Mouse (Mus musculus) CH12.LX (cell line): Measurements from ENCODE around the gene Kat14. TPM values are rescaled to one million over a fixed set of nuclear protein-coding genes. Genes with fewer than 3 reads are reported as not detected.

ENCODE experiments used
- DNase-seq: peaks from one replicate; pipeline ENCODE4 v3.0.0-alpha.2; 2013; ENCODE audit errors: extremely low read depth
- H3K27ac ChIP-seq: 2 replicates; pipeline ENCODE4 v1.5.1; 2012; ENCODE audit warnings: low read depth, mild to moderate bottlenecking, control low read depth, moderate library complexity; ENCODE audit not compliant: insufficient read depth
- H3K27me3 ChIP-seq: replicated peaks from 2 replicates; pipeline ENCODE3; 2012; ENCODE audit warnings: inconsistent platforms
- H3K36me3 ChIP-seq, 2 experiments: replicated peaks in 1 of 2; 2 replicates each; pipeline versions ENCODE3 to v1.6.1; 2012; ENCODE audit warnings: inconsistent platforms in 1 of 2, low read length in 1 of 2, mild to moderate bottlenecking in 1 of 2, mixed read lengths in 1 of 2, moderate library complexity in 1 of 2; ENCODE audit not compliant: control insufficient read depth in 1 of 2, insufficient read depth in 1 of 2
- H3K4me1 ChIP-seq, 2 experiments: 2 replicates each; pipeline ENCODE4 v1.6.1; 2012; ENCODE audit warnings: inconsistent platforms in 1 of 2, moderate library complexity in 1 of 2; ENCODE audit not compliant: insufficient read depth in 2 of 2, control insufficient read depth in 1 of 2
- H3K4me2 ChIP-seq: 2 replicates; pipeline ENCODE4 v1.6.1; 2012; ENCODE audit warnings: low read depth, mild to moderate bottlenecking, control low read depth; ENCODE audit not compliant: poor library complexity, insufficient read depth, severe bottlenecking
- H3K4me3 ChIP-seq, 3 experiments: fragments of 150-350 bp in 1 of 3; sonication (generic) in 1 of 3; replicated peaks in 1 of 3; 2 replicates each; pipeline versions ENCODE3 to v1.5.1; 2011 to 2012; ENCODE audit warnings: low read depth in 2 of 3, low read length in 2 of 3, mild to moderate bottlenecking in 2 of 3, moderate library complexity in 2 of 3, control low read depth in 1 of 3, improper control_type of control experiment in 1 of 3, inconsistent platforms in 1 of 3, mixed read lengths in 1 of 3; ENCODE audit not compliant: poor library complexity in 1 of 3
- H3K79me2 ChIP-seq: replicated peaks from 2 replicates; pipeline ENCODE4 v1.6.1; 2012; ENCODE audit warnings: mild to moderate bottlenecking, moderate library complexity; ENCODE audit not compliant: control insufficient read depth, poor library complexity, insufficient read depth, severe bottlenecking; ENCODE audit errors: extremely low read depth
- H3K9ac ChIP-seq: 2 replicates; pipeline ENCODE4 v1.6.1; 2012; ENCODE audit warnings: low read depth, mild to moderate bottlenecking, control low read depth, moderate library complexity; ENCODE audit not compliant: insufficient read depth
- H3K9me3 ChIP-seq: replicated peaks from 2 replicates; pipeline ENCODE3; 2012; ENCODE audit warnings: low read length, inconsistent platforms, mixed read lengths
- CHD1 ChIP-seq: IDR thresholded peaks from 2 replicates; pipeline ENCODE4 v1.6.1; 2012; ENCODE audit warnings: low read depth, low read length, improper control_type of control experiment, inconsistent platforms
- CHD2 ChIP-seq: IDR thresholded peaks from 2 replicates; pipeline ENCODE4 v1.6.1; 2011; ENCODE audit warnings: low read length, improper control_type of control experiment
- E2F4 ChIP-seq: IDR thresholded peaks from 2 replicates; pipeline ENCODE4 v1.6.1; 2011; ENCODE audit warnings: low read depth, low read length, improper control_type of control experiment; ENCODE audit not compliant: insufficient replicate concordance
- EP300 ChIP-seq: IDR thresholded peaks from 2 replicates; pipeline ENCODE4 v1.6.1; 2011; ENCODE audit warnings: low read length, improper control_type of control experiment
- GABPA ChIP-seq: IDR thresholded peaks from 2 replicates; pipeline ENCODE4 v1.6.1; 2012; ENCODE audit warnings: low read depth, low read length, improper control_type of control experiment, inconsistent platforms; ENCODE audit not compliant: insufficient replicate concordance
- JUN ChIP-seq: IDR thresholded peaks from 2 replicates; pipeline ENCODE4 v1.6.1; 2011; ENCODE audit warnings: low read depth, mild to moderate bottlenecking, low read length, improper control_type of control experiment, moderate library complexity; ENCODE audit not compliant: insufficient read depth
- JUND ChIP-seq: conservative IDR thresholded peaks from 2 replicates; pipeline ENCODE4 v1.6.1; 2011; ENCODE audit warnings: low read depth, low read length, improper control_type of control experiment
- MAFK ChIP-seq: IDR thresholded peaks from 2 replicates; pipeline ENCODE4 v1.6.1; 2011; ENCODE audit warnings: low read length, improper control_type of control experiment; ENCODE audit not compliant: insufficient replicate concordance
- MAX ChIP-seq: IDR thresholded peaks from 2 replicates; pipeline ENCODE4 v1.6.1; 2011; ENCODE audit warnings: low read length, improper control_type of control experiment
- MEF2A ChIP-seq: IDR thresholded peaks from 2 replicates; pipeline ENCODE4 v1.6.1; 2014; ENCODE audit warnings: low read depth, mild to moderate bottlenecking, inconsistent platforms, low read length, improper control_type of control experiment, borderline replicate concordance
- MXI1 ChIP-seq: IDR thresholded peaks from 2 replicates; pipeline ENCODE4 v1.6.1; 2011; ENCODE audit warnings: mild to moderate bottlenecking, low read depth, low read length, improper control_type of control experiment
- RAD21 ChIP-seq: IDR thresholded peaks from 2 replicates; pipeline ENCODE4 v1.6.1; 2011; ENCODE audit warnings: low read depth, mild to moderate bottlenecking, low read length, improper control_type of control experiment, moderate library complexity
- SIN3A ChIP-seq: IDR thresholded peaks from 2 replicates; pipeline ENCODE4 v1.6.1; 2012; ENCODE audit warnings: low read length, improper control_type of control experiment, inconsistent platforms
- TBP ChIP-seq: conservative IDR thresholded peaks from 2 replicates; pipeline ENCODE4 v1.6.1; 2011; ENCODE audit warnings: low read depth, low read length, improper control_type of control experiment
- TCF12 ChIP-seq: IDR thresholded peaks from 2 replicates; pipeline ENCODE4 v1.6.1; 2014; ENCODE audit warnings: low read depth, mild to moderate bottlenecking, inconsistent platforms, low read length, improper control_type of control experiment
- UBTF ChIP-seq: IDR thresholded peaks from 2 replicates; pipeline ENCODE4 v1.6.1; 2012; ENCODE audit warnings: low read depth, mild to moderate bottlenecking, inconsistent platforms, low read length, improper control_type of control experiment, moderate library complexity
- USF1 ChIP-seq: IDR thresholded peaks from 2 replicates; pipeline ENCODE4 v1.6.1; 2014; ENCODE audit warnings: low read depth, mild to moderate bottlenecking, inconsistent platforms, low read length, improper control_type of control experiment
- ZKSCAN1 ChIP-seq: IDR thresholded peaks from 2 replicates; pipeline ENCODE4 v1.6.1; 2012; ENCODE audit warnings: low read depth, inconsistent platforms, low read length, improper control_type of control experiment, borderline replicate concordance
- ZMIZ1 ChIP-seq: IDR thresholded peaks from 2 replicates; pipeline ENCODE4 v1.6.1; 2012; ENCODE audit warnings: low read depth, mild to moderate bottlenecking, inconsistent platforms, low read length, improper control_type of control experiment
- ZNF384 ChIP-seq: IDR thresholded peaks from 2 replicates; pipeline ENCODE4 v1.6.1; 2012; ENCODE audit warnings: low read depth, low read length, improper control_type of control experiment, inconsistent platforms
- dilution Hi-C: fragments of 300-500 bp; cut with MboI; formaldehyde crosslinking; loops from 2 replicates; pipeline ENCODE4 v1.14.3; 2020; ENCODE audit warnings: low sequenced_read_pairs; ENCODE audit not compliant: extremely low pct_unique_long_range_greater_than_20kb, extremely low pct_ligation_motif_present
- in situ Hi-C: fragments of 300-500 bp; cut with MboI; formaldehyde crosslinking; loops from 3 replicates; pipeline ENCODE4 v1.14.3; 2019; ENCODE audit warnings: low sequenced_read_pairs, low pct_ligation_motif_present, low pct_unique_long_range_greater_than_20kb, mixed read lengths
- polyA plus RNA-seq: library from polyadenylated mRNA; unstranded; fragments of >175 nt; gene quantifications from 2 replicates; pipeline ENCODE4 v1.2.1, GENCODE M21; 2012; ENCODE audit warnings: low read depth; ENCODE audit not compliant: insufficient read length
- total RNA-seq, 2 experiments: library from RNA; depleted of rRNA; stranded (reverse); fragments of 300-350 nt in 1 of 2; fragments of >200 nt in 1 of 2; gene quantifications; 2 replicates each; pipeline ENCODE4 v1.2.3; 2012 to 2014

Gene Kat14
- total and polyA plus RNA-seq, 3 experiments: 25.7 to 54.4 (median 25.9) TPM

- Histone ChIP-seq H3K36me3 (no peaks in the 10 kb centered on the region), H3K27ac (no peak overlapping the region), H3K79me2 (no peaks in the 10 kb centered on the region), H3K9ac (no peak overlapping the region), H3K4me2 (no peak overlapping the region), H3K27me3 (no peaks in the 10 kb centered on the region), H3K9me3 (no peaks in the 10 kb centered on the region), H3K4me3 (no peak overlapping the region), H3K4me1 (peaks cover 0 to 3% of the 10 kb centered on the region in 2 experiments; a peak in 1 of 4 replicates)
- no peak for DNase-seq
- TF ChIP-seq ZKSCAN1: no peak
- TF ChIP-seq SIN3A: no peak
- TF ChIP-seq E2F4: no peak
- no peak for TF ChIP-seq RAD21
- no peak for TF ChIP-seq CHD2
- no peak for TF ChIP-seq EP300
- no peak for TF ChIP-seq USF1
- TF ChIP-seq MAX: no peak
- TF ChIP-seq ZNF384: no peak
- TF ChIP-seq TBP: no peak
- TF ChIP-seq MXI1: no peak
- TF ChIP-seq UBTF: no peak
- TF ChIP-seq CHD1: no peak
- TF ChIP-seq JUN: no peak
- TF ChIP-seq JUND: no peak
- TF ChIP-seq MAFK: no peak
- TF ChIP-seq GABPA: no peak
- no peak for TF ChIP-seq ZMIZ1
- no peak for TF ChIP-seq MEF2A
- dilution Hi-C loops (no loop called here), in situ Hi-C loops (no loop called here)
These were observed 62.6 kb downstream of the Kat14 start for GRCm38 (mm10) chr2:144431286-144431825.

- H3K36me3 ChIP-seq: no peaks in the 10 kb centered on the region
- H3K4me2 ChIP-seq: no peak overlapping the region
- TF ChIP-seq MAX (no peak), CHD2 (no peak), JUND (no peak), TBP (no peak), CHD1 (no peak), TCF12 (no peak), RAD21 (no peak)
- TF ChIP-seq, all 38 proteins: peak for 0
- dilution Hi-C loops (no loop called here), in situ Hi-C loops (no loop called here)
- Histone ChIP-seq H3K79me2 (no peaks in the 10 kb centered on the region), H3K4me3 (no peak overlapping the region), H3K4me1 (peaks cover 0 to 3% of the 10 kb centered on the region in 2 experiments; a peak in 1 of 4 replicates), H3K27ac (no peak overlapping the region), H3K27me3 (no peaks in the 10 kb centered on the region), H3K9me3 (no peaks in the 10 kb centered on the region), H3K9ac (no peak overlapping the region)
- no peak for DNase-seq
These were observed 66.9 kb downstream of the Kat14 start for GRCm38 (mm10) chr2:144435679-144436078.
